Mouse (Mus musculus): ENCODE measurements around the gene Foxm1. TPM values are rescaled to one million over a fixed set of nuclear protein-coding genes. Genes with fewer than 3 reads are reported as not detected.

Gene Foxm1
- total and polyA plus RNA-seq, 2 experiments, result 0.94 TPM; not detected in 1

DNA sequence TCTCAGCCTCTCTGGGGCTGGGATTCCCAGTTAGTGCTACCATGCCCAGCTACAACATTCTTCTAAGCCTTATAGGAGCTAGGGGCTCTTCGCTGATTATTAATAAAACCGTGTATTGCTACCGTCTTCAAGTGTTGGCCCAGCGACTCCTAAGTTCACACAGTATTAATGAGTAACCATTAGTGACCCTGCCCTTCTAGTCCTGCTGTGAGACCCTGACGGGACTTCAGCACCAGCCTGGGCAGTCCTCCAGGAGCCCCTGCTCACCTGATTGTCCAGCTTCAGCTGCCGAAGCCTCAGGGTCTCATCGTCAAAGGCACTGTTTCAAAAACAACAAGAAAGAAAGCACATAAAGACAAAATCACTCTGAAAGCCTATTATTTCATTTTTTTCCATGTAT, 25.3 kb upstream of the Foxm1 start:
- TF ChIP-seq POLR2A (IDR thresholded peaks at IDR 0.05; ENCODE audit: extremely low read depth, insufficient read depth, low read length) (no peak), CTCF (IDR thresholded peaks at IDR 0.05; ENCODE audit: low read depth, low read length) (no peak)
- H3K36me3 ChIP-seq (ENCODE audit: control insufficient read depth, insufficient read depth, low read length), result no peaks in the 10 kb centered on the region
- H3K4me3 ChIP-seq (ENCODE audit: insufficient read depth, low read depth, low read length), result no peak overlapping the region
- peaks cover 3% of the 10 kb centered on the region for H3K4me1 ChIP-seq (ENCODE audit: control insufficient read depth, insufficient read depth, low read length)
- no peak overlapping the region for H3K9ac ChIP-seq (ENCODE audit: low read depth, low read length)
- no peaks in the 10 kb centered on the region for H3K27me3 ChIP-seq (ENCODE audit: control insufficient read depth, insufficient read depth, low read length)
- 45% methylated on average over 7 of the region's 7 CpGs for WGBS
- H3K79me2 ChIP-seq (ENCODE audit: control insufficient read depth, insufficient read depth, low read length), result no peaks in the 10 kb centered on the region
- no peak for DNase-seq (ENCODE audit: extremely low read depth, low read depth, low spot score)
- H3K27ac ChIP-seq (replicated peaks; ENCODE audit: insufficient read depth, low read depth, low read length), result no peak overlapping the region

- Histone ChIP-seq H3K79me2 (ENCODE audit: control insufficient read depth, insufficient read depth, low read length) (no peaks in the 10 kb centered on the region), H3K9ac (ENCODE audit: low read depth, low read length) (no peak overlapping the region), H3K36me3 (ENCODE audit: control insufficient read depth, insufficient read depth, low read length) (no peaks in the 10 kb centered on the region), H3K27me3 (ENCODE audit: control insufficient read depth, insufficient read depth, low read length) (no peaks in the 10 kb centered on the region), H3K27ac (replicated peaks; ENCODE audit: insufficient read depth, low read depth, low read length) (no peak overlapping the region), H3K4me3 (ENCODE audit: insufficient read depth, low read depth, low read length) (no peak overlapping the region), H3K4me1 (ENCODE audit: control insufficient read depth, insufficient read depth, low read length) (peaks cover 1% of the 10 kb centered on the region)
- no peak for DNase-seq (ENCODE audit: extremely low read depth, low read depth, low spot score)
- no peak for TF ChIP-seq CTCF (IDR thresholded peaks at IDR 0.05; ENCODE audit: low read depth, low read length)
- no peak for TF ChIP-seq POLR2A (IDR thresholded peaks at IDR 0.05; ENCODE audit: extremely low read depth, insufficient read depth, low read length)
- WGBS, result 29% methylated on average over 5 of the region's 5 CpGs
These were observed 23.9 kb upstream of the Foxm1 start for GRCm38 (mm10) chr6:128338876-128339275.

DNA sequence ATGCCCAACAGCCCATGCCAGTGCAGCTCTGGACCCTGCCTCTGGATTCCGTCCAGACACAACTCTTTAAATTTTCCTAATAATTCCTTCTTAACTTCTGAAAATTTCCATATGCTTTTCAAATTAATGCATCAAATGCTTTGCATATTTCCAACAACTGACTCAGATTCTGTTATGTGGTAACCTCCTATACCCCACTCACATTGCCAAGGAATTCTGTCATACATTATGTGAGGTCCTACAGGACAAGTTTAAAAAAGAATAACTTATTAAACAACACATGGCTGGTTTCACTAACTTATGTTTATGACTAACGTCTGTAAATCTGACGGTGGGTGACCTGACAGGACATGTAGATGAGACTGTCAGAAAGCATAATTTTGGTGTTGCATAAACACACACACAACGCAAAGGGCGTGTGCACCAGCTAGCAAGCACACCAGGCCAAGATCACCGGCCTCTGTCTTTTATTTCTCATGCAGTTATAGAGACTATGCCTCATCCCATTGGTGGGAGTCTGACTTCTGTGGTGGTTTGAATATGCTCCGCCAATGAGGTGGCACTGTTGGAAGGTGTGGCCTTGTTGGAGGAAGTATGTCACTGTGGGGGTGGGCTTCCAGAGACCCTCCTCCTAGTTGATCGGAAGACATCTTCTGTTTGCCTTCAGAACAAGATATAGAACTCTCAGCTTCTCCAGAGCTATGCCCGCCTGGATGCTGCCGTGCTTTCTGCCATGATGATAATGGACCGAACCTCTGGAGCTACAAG, 20.6 kb upstream of the Foxm1 start:
- 95% methylated on average over 11 of the region's 11 CpGs for WGBS

DNA sequence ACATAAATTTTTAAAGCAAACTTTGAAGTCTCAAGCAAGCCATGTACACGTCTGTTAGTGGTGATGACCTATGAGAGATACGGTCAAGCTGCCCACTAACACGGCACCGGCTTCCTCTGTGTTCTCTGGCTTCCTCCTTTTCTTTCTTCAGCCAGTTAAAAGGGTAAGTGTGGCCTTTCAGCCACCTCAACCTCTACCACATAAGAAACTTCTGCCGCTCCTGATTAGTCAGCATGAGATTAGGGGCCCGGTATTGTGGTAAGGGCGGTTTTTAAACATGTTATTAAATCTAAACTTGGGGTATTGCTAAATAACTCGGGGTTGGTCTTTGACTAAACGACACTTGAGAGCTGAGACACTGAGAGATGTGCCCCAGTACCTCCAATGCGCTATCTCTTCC, 17.1 kb upstream of the Foxm1 start:
- Histone ChIP-seq H3K36me3 (ENCODE audit: control insufficient read depth, insufficient read depth, low read length) (no peaks in the 10 kb centered on the region), H3K27ac (replicated peaks; ENCODE audit: insufficient read depth, low read depth, low read length) (no peak overlapping the region), H3K27me3 (ENCODE audit: control insufficient read depth, insufficient read depth, low read length) (no peaks in the 10 kb centered on the region), H3K4me1 (ENCODE audit: control insufficient read depth, insufficient read depth, low read length) (no peaks in the 10 kb centered on the region), H3K4me3 (ENCODE audit: insufficient read depth, low read depth, low read length) (no peak overlapping the region), H3K79me2 (ENCODE audit: control insufficient read depth, insufficient read depth, low read length) (no peaks in the 10 kb centered on the region), H3K9ac (ENCODE audit: low read depth, low read length) (no peak overlapping the region)
- WGBS, result 75% methylated on average over 10 of the region's 10 CpGs
- DNase-seq (ENCODE audit: extremely low read depth, low read depth, low spot score), result no peak
- TF ChIP-seq CTCF (IDR thresholded peaks at IDR 0.05; ENCODE audit: low read depth, low read length), result no peak
- no peak for TF ChIP-seq POLR2A (IDR thresholded peaks at IDR 0.05; ENCODE audit: extremely low read depth, insufficient read depth, low read length)

More for the DNA sequence above, 20.6 kb upstream of the Foxm1 start:
- H3K36me3 ChIP-seq (ENCODE audit: control insufficient read depth, insufficient read depth, low read length), result no peaks in the 10 kb centered on the region
- no peak for TF ChIP-seq CTCF (IDR thresholded peaks at IDR 0.05; ENCODE audit: low read depth, low read length)
- TF ChIP-seq POLR2A (IDR thresholded peaks at IDR 0.05; ENCODE audit: extremely low read depth, insufficient read depth, low read length), result no peak
- H3K27me3 ChIP-seq (ENCODE audit: control insufficient read depth, insufficient read depth, low read length), result no peaks in the 10 kb centered on the region
- H3K4me3 ChIP-seq (ENCODE audit: insufficient read depth, low read depth, low read length), result no peak overlapping the region
- no peak overlapping the region for H3K9ac ChIP-seq (ENCODE audit: low read depth, low read length)
- H3K27ac ChIP-seq (replicated peaks; ENCODE audit: insufficient read depth, low read depth, low read length), result no peak overlapping the region
- DNase-seq (ENCODE audit: extremely low read depth, low read depth, low spot score), result no peak
- no peaks in the 10 kb centered on the region for H3K79me2 ChIP-seq (ENCODE audit: control insufficient read depth, insufficient read depth, low read length)
- H3K4me1 ChIP-seq (ENCODE audit: control insufficient read depth, insufficient read depth, low read length), result no peaks in the 10 kb centered on the region

GRCm38 (mm10) chr6:128346782-128347181, 16.0 kb upstream of the Foxm1 start:
- H3K4me3 ChIP-seq (ENCODE audit: insufficient read depth, low read depth, low read length), result no peak overlapping the region
- no peaks in the 10 kb centered on the region for H3K79me2 ChIP-seq (ENCODE audit: control insufficient read depth, insufficient read depth, low read length)
- H3K9ac ChIP-seq (ENCODE audit: low read depth, low read length), result no peak overlapping the region
- TF ChIP-seq CTCF (IDR thresholded peaks at IDR 0.05; ENCODE audit: low read depth, low read length), result no peak
- no peak for TF ChIP-seq POLR2A (IDR thresholded peaks at IDR 0.05; ENCODE audit: extremely low read depth, insufficient read depth, low read length)
- no peak overlapping the region for H3K27ac ChIP-seq (replicated peaks; ENCODE audit: insufficient read depth, low read depth, low read length)
- H3K27me3 ChIP-seq (ENCODE audit: control insufficient read depth, insufficient read depth, low read length), result no peaks in the 10 kb centered on the region
- no peaks in the 10 kb centered on the region for H3K36me3 ChIP-seq (ENCODE audit: control insufficient read depth, insufficient read depth, low read length)
- DNase-seq (ENCODE audit: extremely low read depth, low read depth, low spot score), result no peak
- H3K4me1 ChIP-seq (ENCODE audit: control insufficient read depth, insufficient read depth, low read length), result no peaks in the 10 kb centered on the region
- WGBS, result 85% methylated on average over 6 of the region's 6 CpGs

DNA sequence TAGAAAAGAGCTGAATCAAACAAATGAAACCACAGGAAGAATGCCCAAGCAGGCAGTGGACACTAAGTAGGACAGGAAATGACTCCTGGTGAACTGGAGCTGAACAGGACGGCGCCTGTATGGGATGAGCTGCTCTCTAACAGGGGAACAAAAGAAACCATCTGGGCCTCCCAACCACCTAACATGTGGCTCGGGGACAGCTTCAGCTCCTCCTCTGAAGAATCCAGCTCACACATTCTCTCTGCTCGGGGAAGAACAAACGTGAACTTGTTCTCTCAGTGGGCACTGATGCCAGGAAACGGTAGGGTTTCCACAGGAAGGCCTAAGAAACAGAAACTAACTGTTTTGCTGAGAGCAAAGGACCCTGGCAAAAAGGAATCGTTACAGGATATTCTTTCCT, 13.1 kb upstream of the Foxm1 start:
- no peaks in the 10 kb centered on the region for H3K27me3 ChIP-seq (ENCODE audit: control insufficient read depth, insufficient read depth, low read length)
- TF ChIP-seq CTCF (IDR thresholded peaks at IDR 0.05; ENCODE audit: low read depth, low read length) (no peak), POLR2A (IDR thresholded peaks at IDR 0.05; ENCODE audit: extremely low read depth, insufficient read depth, low read length) (no peak)
- H3K4me1 ChIP-seq (ENCODE audit: control insufficient read depth, insufficient read depth, low read length), result no peaks in the 10 kb centered on the region
- no peak overlapping the region for H3K4me3 ChIP-seq (ENCODE audit: insufficient read depth, low read depth, low read length)
- no peak overlapping the region; the same call in 1 of the 2 replicates for H3K27ac ChIP-seq (replicated peaks; ENCODE audit: insufficient read depth, low read depth, low read length)
- no peaks in the 10 kb centered on the region for H3K79me2 ChIP-seq (ENCODE audit: control insufficient read depth, insufficient read depth, low read length)
- no peak overlapping the region for H3K9ac ChIP-seq (ENCODE audit: low read depth, low read length)
- WGBS, result 62% methylated on average over 7 of the region's 7 CpGs
- H3K36me3 ChIP-seq (ENCODE audit: control insufficient read depth, insufficient read depth, low read length), result no peaks in the 10 kb centered on the region
- DNase-seq (ENCODE audit: extremely low read depth, low read depth, low spot score), result no peak
